Mouse (Mus musculus) cerebellum, adult 9-11 months (tissue): ENCODE measurements around the gene Tsnaxip1.
A peak's percentile ranks its signal among the peaks of the same experiment; 100 is the strongest.

Experiments
- DNase-seq: peaks from one replicate; pipeline ENCODE4 v3.0.0; 2022

Gene Tsnaxip1

DNA sequence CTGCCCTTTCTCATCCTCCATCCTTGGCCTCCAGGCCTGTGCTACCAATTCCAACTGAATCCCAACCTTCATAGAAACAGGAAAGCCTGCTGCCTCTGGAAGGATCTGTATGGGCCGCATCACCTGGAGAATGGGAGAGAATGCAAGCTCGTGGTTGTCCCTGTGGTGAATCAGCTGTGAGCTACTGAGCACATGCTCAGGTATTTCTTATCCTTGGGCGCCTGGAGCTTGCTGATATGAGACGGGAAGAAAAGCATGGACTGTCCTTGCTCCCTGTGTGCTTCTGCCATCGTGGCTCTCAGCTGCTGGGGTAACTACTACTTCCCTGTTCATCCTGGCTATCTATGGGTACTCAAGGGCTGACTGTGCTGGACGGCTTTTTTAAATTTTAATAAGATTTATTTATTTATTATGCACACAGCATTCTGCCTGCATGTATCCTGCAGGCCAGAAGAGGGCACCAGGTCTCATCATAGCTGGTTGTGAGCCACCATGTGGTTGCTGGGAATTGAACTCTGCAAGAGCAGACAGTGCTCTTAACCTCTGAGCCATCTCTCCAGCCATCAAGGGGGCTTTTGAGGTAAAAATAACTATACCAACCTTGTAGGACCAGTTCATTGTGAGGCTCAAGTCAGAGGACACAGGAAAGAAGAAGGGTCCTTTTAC, 39.0 kb downstream of the Tsnaxip1 start:
- DNase-seq = no peak

DNA sequence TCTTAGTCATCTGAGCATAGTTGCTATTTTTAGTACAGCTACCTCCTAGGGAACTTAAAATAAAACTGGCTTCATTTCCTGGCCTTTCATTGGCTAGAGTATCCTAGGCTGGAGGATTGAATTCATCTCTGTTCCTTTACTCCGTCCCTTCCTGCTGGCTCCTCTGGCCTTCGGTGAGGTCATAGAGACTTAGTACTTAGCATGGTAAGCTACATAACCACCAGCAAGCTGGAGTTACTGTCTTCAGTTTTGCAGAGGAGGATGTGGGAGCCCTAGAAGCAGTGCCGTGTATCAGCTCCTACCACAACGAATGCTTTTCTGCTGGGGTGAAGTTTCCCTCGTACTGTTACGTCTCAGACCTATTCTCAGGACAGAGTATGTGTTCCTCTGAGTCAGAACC, 46.8 kb downstream of the Tsnaxip1 start:
- no peak for DNase-seq

DNA sequence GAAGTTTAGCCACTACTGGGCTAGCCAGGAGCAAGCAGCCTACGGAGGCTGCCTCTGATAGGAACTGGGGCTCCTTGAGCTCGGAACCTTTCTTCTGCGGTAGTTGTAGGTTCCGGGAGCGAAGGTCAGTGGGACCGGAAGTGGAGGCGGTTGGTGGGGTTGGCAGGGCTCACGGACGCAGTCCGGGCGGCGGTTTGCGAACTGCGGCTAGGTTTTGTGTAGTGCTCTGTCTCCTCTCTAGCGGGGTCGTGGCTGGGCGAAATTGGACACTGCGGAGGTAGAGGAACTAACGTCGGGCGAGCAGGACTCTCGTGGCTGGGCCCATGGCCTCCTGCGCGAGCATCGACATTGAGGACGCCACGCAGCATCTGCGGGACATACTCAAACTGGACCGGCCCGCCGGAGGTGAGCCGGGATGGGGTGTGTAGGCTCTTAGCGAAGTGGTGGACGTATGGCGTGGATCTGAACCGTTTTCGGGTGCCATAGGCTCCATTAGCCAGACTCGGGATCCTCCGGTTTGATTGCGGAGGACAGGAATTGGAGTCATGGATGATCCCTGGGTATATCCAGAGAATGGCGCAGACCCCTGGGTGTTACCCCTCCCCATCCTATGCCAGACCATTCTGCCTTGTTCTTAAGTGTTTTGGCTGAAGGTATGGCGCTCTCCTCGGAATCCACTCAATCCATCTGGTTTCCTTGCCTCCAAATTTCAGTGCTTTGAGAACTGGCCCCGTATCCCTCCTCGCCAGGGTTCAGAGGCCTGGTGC, 53.4 kb downstream of the Tsnaxip1 start, which contains the start of gene Edc4:
Gene Edc4, plus strand, starts transcription at position 128 of the 767 bp plus-strand sequence.
- DNase-seq = peak; percentile 82

DNA sequence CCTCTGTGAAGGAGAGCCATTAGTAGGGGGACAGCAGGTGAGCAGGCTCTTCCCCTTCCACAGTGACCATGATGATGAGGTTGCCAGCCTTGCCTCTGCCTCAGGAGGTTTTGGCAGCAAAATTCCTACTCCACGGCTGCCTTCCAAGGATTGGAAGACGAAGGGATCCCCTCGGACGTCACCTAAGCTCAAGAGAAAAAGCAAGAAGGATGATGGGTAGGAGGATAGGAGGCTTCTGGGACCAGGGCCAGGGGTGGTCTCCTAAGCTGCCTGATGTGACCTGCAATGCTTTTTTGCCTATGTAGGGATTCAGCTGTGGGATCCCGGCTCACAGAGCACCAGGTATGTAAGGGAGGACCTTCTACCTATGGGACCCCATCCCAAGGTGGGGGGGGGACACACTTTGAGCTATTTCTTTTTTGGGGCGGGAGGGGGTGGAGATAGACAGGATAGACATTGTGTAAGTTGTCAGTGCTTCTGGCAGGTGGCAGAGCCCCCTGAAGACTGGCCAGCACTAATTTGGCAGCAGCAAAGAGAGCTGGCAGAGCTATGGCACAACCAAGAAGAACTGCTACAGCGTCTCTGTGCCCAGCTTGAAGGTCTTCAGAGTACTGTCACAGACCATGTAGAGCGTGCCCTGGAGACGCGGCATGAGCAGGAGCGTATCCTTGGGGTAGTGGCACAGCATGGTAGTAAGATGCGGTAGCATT, 62.4 kb downstream of the Tsnaxip1 start:
- DNase-seq = no peak

GRCm38 (mm10) chr8:105890870-105891269, 63.3 kb downstream of the Tsnaxip1 start:
- no peak for DNase-seq

GRCm38 (mm10) chr8:105892432-105892831, 64.9 kb downstream of the Tsnaxip1 start:
- DNase-seq = no peak

DNA sequence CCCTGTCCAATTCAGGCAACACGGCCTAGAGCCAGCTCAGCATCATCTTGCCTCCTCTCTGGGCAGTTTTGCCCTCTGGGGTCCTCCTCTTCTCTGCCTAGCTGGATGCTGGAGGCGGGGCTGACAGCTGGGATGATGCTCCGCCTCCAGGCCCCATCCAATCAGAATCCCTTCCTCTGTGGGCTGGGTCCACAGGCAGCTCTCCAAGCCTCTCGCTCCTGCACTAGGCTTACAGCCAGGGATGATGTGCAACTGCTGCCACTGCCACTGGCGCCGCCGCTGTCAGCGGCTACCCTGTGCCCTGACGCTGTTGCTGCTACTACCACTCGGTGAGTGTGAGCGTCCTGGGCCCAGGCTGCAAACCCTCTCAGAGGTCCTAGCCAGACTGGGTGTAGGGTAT, 65.8 kb downstream of the Tsnaxip1 start, which contains the start of gene Nrn1l:
Gene Nrn1l, plus strand, starts transcription at position 229 of the 400 bp plus-strand sequence.
- DNase-seq = peak; percentile 58
